Mouse (Mus musculus) lung, embryonic 15.5 days (tissue): ENCODE measurements around the gene Rora. TPM values are rescaled to one million over a fixed set of nuclear protein-coding genes. Genes with fewer than 3 reads are reported as not detected.

ENCODE experiments used
- ATAC-seq: fragments of 200-750 bp; cut with Nextera tagmentation; 2 replicates; pipeline ENCODE4 v1.8.0; 2017; ENCODE audit warnings: moderate number of reproducible peaks, borderline replicate concordance; ENCODE audit not compliant: low FRiP score, low TSS enrichment; ENCODE audit errors: extremely low read depth
- H3K27ac ChIP-seq: fragments of 300-500 bp; sonication (generic); 2 replicates; pipeline ENCODE4 v1.5.1; 2015; ENCODE audit warnings: moderate library complexity, mild to moderate bottlenecking, inconsistent platforms
- H3K27me3 ChIP-seq: fragments of 300-500 bp; sonication (generic); 2 replicates; pipeline ENCODE4 v1.6.1; 2015; ENCODE audit warnings: inconsistent platforms
- H3K36me3 ChIP-seq: fragments of 300-500 bp; sonication (generic); 2 replicates; pipeline ENCODE4 v1.6.1; 2015; ENCODE audit warnings: inconsistent platforms
- H3K4me1 ChIP-seq: fragments of 300-500 bp; sonication (generic); 2 replicates; pipeline ENCODE4 v1.6.1; 2015; ENCODE audit warnings: inconsistent platforms
- H3K4me2 ChIP-seq: fragments of 300-500 bp; sonication (generic); 2 replicates; pipeline ENCODE4 v1.6.1; 2015; ENCODE audit warnings: inconsistent platforms, mild to moderate bottlenecking, moderate library complexity
- H3K4me3 ChIP-seq: fragments of 300-500 bp; sonication (generic); 2 replicates; pipeline ENCODE4 v1.5.1; 2015; ENCODE audit warnings: mild to moderate bottlenecking, inconsistent platforms
- H3K9ac ChIP-seq: fragments of 300-500 bp; sonication (generic); 2 replicates; pipeline ENCODE4 v1.6.1; 2015; ENCODE audit warnings: inconsistent platforms
- H3K9me3 ChIP-seq: fragments of 300-500 bp; sonication (generic); 2 replicates; pipeline ENCODE4 v1.6.1; 2016; ENCODE audit warnings: inconsistent platforms
- WGBS: fragments of 180-500 bp; shearing (Covaris S2); methylation state at CpG from one replicate; pipeline ENCODE4 v1.1.7; 2015; 5-methylcytosine and 5-hydroxymethylcytosine counted together
- polyA plus RNA-seq: library from polyadenylated mRNA; unstranded; fragments of >200 nt; fragmentation: Nextera tagmentation; extraction: Ambion mirVana; gene quantifications from 2 replicates; pipeline ENCODE4 v1.2.1, GENCODE M21; 2015

Gene Rora
- polyA plus RNA-seq, 1 experiment from 2014 or later, result 6.9 TPM

DNA sequence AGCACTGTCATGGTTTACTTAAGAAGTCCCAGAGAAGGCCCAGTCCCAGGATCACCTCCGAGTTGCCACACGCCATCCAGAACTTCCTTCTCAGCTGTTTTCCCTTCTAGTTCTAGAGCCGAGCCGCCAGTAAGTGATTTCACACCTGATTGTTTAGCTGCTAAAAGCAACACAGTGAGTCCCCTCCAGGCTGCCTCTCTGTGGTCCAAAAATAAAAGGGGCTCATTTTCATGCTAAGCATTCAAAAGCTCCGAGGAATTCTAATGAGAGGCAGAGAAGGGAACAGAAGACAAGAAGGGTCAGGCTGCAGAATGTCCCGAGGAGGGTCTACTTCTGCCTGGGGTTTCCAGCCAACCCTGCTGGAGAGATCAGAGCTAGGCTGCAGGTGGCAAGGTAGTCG is 580.9 kb downstream of the Rora start:
- H3K4me2 ChIP-seq, result no peak overlapping the region
- H3K4me3 ChIP-seq, result no peak overlapping the region
- H3K27ac ChIP-seq, result no peak overlapping the region
- no peak for ATAC-seq
- H3K27me3 ChIP-seq, result no peaks in the 10 kb centered on the region
- 34% methylated on average over 7 of the region's 7 CpGs for WGBS
- no peak overlapping the region for H3K9ac ChIP-seq
- 0 out of 2 replicates have a peak, but pooled peaks cover 11% of the 10 kb centered on the region for H3K4me1 ChIP-seq
- H3K36me3 ChIP-seq, result no peaks in the 10 kb centered on the region
- no peaks in the 10 kb centered on the region for H3K9me3 ChIP-seq

DNA sequence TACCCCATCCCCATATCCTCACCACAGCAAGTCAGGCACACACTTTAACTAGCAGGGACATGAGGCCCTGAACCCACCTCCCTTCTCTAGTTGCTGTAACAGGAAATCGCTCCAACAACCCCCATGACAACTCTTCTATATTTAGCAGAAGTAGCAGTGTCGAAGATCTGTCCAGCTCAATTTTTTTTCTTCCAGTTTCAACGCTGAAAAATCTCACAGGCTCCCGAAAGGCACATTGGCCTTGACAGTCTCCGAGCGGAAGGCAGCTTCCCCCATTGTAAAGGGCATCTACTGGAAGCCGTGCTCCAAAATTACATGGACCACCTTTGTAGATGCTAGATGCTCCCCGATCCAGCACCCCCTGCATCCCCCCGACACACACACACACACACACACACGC is 583.7 kb downstream of the Rora start:
- H3K27ac ChIP-seq, result no peak overlapping the region
- 44% methylated on average over 10 of the region's 10 CpGs for WGBS

DNA sequence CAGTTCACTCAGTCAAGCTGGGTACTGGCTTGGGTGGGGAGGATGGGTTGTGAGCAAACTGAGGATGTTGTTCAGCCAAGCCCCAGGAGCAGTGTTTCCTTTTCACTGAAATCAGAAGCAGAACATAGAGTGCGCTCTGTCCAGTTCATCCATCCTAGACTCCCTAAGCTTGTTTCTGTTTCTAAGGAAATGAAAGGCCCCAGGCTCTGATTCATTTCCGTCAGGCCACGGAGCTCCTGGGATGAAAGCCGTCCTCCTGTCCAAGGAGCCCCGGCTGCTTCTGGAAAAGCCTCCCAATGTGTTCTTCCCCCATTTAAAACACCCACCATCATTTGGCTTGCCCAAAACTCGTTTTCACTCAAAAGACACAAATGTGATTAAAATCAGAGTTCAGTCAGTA is 589.0 kb downstream of the Rora start:
- 54% methylated on average over 6 of the region's 6 CpGs for WGBS
- Histone ChIP-seq H3K27me3 (no peaks in the 10 kb centered on the region), H3K9ac (no peak overlapping the region), H3K27ac (no peak overlapping the region), H3K9me3 (no peaks in the 10 kb centered on the region), H3K4me1 (0 out of 2 replicates have a peak, but pooled peaks cover 3% of the 10 kb centered on the region), H3K4me3 (no peak overlapping the region), H3K36me3 (no peaks in the 10 kb centered on the region), H3K4me2 (no peak overlapping the region)
- no peak for ATAC-seq

More for the DNA sequence above, 583.7 kb downstream of the Rora start:
- ATAC-seq, result no peak
- Histone ChIP-seq H3K36me3 (no peaks in the 10 kb centered on the region), H3K4me3 (no peak overlapping the region), H3K9ac (no peak overlapping the region), H3K4me1 (0 out of 2 replicates have a peak, but pooled peaks cover 11% of the 10 kb centered on the region), H3K4me2 (no peak overlapping the region), H3K27me3 (no peaks in the 10 kb centered on the region), H3K9me3 (no peaks in the 10 kb centered on the region)

DNA sequence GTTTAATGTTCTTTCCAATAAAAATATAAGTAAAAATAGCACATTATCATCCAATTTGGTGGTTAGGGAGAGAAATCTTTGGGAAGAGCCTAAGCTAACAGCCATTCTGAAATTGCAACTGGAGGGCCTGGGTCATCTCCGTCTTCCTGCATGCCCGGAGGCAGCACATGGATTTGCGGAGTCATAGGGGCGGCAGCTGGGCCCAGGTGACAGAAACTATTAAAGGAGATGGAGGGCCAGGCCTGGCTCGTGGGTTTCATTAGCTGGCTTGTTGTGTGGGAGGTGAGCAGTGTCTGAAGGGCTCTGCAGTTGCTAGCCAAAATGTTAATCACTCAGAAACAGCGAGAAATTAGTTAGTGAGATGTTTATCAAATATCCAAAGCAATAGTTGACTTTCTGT is 590.0 kb downstream of the Rora start:
- H3K4me2 ChIP-seq, result no peak overlapping the region
- no peak for ATAC-seq
- H3K4me1 ChIP-seq, result no peaks in the 10 kb centered on the region
- no peak overlapping the region for H3K9ac ChIP-seq
- H3K9me3 ChIP-seq, result no peaks in the 10 kb centered on the region
- no peak overlapping the region for H3K4me3 ChIP-seq
- no peaks in the 10 kb centered on the region for H3K27me3 ChIP-seq
- H3K27ac ChIP-seq, result no peak overlapping the region
- 38% methylated on average over 6 of the region's 6 CpGs for WGBS
- H3K36me3 ChIP-seq, result no peaks in the 10 kb centered on the region

DNA sequence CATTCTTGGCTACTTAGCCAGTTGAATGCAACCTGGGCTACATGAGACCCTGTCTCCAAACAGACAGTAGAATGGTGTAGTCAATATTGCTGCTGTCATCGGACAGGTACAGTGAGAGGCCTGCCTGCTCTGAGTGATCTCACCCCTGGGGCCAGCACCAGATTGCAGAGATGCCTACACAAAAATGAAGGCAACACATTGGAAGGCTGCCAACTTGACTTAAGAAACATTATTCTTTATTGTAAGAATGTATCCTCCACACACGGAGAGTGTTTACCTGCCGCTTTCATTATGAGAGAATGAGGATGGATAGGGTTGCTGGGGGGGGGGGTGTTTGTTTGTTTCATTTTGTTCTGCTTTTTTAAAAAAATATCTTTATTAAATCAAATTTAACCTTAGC is 592.6 kb downstream of the Rora start:
- H3K4me1 ChIP-seq, result no peaks in the 10 kb centered on the region
- no peak overlapping the region for H3K4me2 ChIP-seq
- no peaks in the 10 kb centered on the region for H3K36me3 ChIP-seq
- ATAC-seq, result no peak
- H3K27ac ChIP-seq, result no peak overlapping the region
- H3K27me3 ChIP-seq, result no peaks in the 10 kb centered on the region
- H3K9me3 ChIP-seq, result no peaks in the 10 kb centered on the region
- no peak overlapping the region for H3K9ac ChIP-seq
- H3K4me3 ChIP-seq, result no peak overlapping the region
- 44% methylated on average over 3 of the region's 3 CpGs for WGBS

DNA sequence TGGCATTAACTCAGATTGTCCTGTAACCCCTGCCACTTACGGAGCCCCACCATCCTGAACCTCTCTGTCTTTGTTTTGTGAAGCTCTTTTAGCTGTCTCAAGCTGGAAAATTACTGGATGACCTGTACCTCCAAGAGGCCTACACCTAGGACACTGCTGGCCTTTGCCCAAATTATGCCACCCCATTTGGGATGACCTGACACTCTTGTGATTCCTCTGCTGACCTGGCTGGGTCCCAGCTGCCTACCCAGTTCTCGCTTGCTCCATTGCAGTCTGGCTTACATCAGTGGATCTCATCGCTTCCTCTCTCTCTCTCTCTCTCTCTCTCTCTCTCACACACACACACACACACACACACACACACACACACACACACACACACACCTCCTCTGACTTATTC is 596.0 kb downstream of the Rora start:
- Histone ChIP-seq H3K4me3 (no peak overlapping the region), H3K4me1 (no peaks in the 10 kb centered on the region), H3K9me3 (no peaks in the 10 kb centered on the region), H3K36me3 (no peaks in the 10 kb centered on the region), H3K4me2 (no peak overlapping the region), H3K27ac (no peak overlapping the region), H3K9ac (no peak overlapping the region), H3K27me3 (no peaks in the 10 kb centered on the region)
- no peak for ATAC-seq
- 82% methylated on average over 3 of the region's 3 CpGs for WGBS

DNA sequence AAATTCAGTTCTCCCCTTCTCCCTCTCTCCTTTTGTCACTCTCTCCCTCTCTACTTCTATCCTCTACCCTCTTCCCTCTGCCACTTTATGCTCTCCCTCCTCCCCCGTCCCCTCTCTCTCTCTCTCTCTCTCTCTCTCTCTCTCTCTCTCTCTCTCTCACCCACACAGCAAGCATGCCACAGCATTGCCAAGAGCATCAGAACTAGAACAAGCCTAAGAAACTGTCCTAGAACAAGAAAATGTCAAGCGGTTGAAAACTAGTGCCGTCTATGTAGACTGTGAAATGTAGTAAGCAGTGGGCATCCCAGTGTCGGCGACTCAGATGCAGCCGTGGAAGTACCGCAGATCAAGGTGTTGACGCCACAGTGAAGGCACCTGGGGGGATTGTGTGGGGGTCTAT is 596.7 kb downstream of the Rora start:
- H3K4me3 ChIP-seq, result no peak overlapping the region
- H3K4me2 ChIP-seq, result no peak overlapping the region
- H3K9ac ChIP-seq, result no peak overlapping the region
- no peak for ATAC-seq
- no peaks in the 10 kb centered on the region for H3K27me3 ChIP-seq
- no peak overlapping the region for H3K27ac ChIP-seq
- no peaks in the 10 kb centered on the region for H3K9me3 ChIP-seq
- no peaks in the 10 kb centered on the region for H3K36me3 ChIP-seq
- 87% methylated on average over 7 of the region's 8 CpGs for WGBS
- no peaks in the 10 kb centered on the region for H3K4me1 ChIP-seq

DNA sequence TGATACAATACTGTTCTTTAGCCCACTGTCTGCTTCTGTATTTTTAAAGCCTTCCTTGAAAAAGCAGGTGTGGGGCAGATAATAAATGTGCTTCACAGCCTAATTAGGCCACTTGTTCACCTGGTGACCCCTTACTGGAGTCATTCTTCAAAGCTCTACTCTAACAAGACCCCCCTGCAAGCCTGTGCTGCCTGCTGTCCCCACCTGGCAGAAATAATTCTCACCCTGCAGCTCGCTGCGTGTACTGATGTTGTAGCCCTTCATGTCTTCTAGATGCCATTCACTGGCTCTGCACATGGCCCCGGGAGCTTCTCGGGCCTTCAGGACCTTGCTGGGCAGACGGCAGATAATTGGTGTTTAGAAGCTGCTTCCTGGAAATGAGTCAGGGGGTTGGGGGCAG is 604.9 kb downstream of the Rora start:
- 60% methylated on average over 5 of the region's 5 CpGs for WGBS

DNA sequence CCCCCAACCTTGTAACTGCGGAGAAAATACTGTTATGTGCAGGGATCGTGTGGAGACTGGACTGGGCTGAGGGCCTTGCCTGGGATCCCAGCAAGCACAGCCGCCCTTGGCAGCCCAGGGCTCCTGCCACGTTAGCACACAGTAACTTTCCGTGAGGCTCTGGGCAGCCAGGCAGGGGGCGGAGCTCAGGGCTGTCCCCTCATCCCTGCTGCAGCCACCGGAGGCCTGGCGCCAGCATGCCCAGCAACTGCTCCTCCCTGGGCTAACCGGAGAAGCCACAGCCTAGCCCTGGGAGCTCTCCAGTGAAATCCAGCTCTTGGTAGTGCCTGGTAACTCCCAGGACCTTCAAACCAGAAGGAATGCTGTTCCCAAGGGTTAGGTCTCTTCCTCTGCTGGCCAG is 605.8 kb downstream of the Rora start:
- H3K9ac ChIP-seq, result no peak overlapping the region
- WGBS, result 11% methylated on average over 9 of the region's 9 CpGs
- no peak overlapping the region for H3K27ac ChIP-seq
- H3K27me3 ChIP-seq, result no peaks in the 10 kb centered on the region
- no peaks in the 10 kb centered on the region for H3K9me3 ChIP-seq
- peaks cover 9% of the 10 kb centered on the region for H3K4me1 ChIP-seq
- no peaks in the 10 kb centered on the region for H3K36me3 ChIP-seq
- H3K4me3 ChIP-seq, result no peak overlapping the region
- H3K4me2 ChIP-seq, result 0 out of 2 replicates have a peak overlapping the region, but pooled peaks have one; percentile 3
- ATAC-seq, result peak; percentile 83

More for the DNA sequence above, 604.9 kb downstream of the Rora start:
- Histone ChIP-seq H3K9ac (no peak overlapping the region), H3K36me3 (no peaks in the 10 kb centered on the region), H3K9me3 (no peaks in the 10 kb centered on the region), H3K4me3 (no peak overlapping the region), H3K4me2 (no peak overlapping the region), H3K27ac (no peak overlapping the region), H3K27me3 (no peaks in the 10 kb centered on the region), H3K4me1 (peaks cover 9% of the 10 kb centered on the region)
- no peak for ATAC-seq

DNA sequence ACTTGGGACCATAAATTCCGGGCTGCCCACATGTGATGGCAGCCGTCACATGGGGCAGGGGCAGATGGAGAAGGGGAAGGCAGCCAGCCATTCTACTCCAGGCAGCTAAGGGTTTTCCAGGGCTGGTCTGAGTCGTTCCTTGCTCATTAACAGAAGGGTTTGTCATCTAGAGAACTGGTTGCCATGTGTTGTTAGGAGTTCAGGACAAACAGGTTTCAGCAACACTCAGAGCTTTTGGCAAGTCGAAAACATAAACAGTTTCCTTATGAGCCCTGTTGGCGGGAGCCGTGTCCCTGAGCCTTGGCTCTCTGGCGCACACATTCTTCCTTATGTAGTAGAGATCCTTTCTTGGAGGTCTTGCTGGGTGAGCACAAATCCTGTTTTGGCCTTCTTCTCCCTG is 611.6 kb downstream of the Rora start:
- Histone ChIP-seq H3K4me1 (peaks cover 9% of the 10 kb centered on the region; the same call in 1 of the 2 replicates), H3K9me3 (no peaks in the 10 kb centered on the region), H3K4me3 (no peak overlapping the region), H3K9ac (no peak overlapping the region), H3K27me3 (no peaks in the 10 kb centered on the region), H3K4me2 (no peak overlapping the region), H3K27ac (no peak overlapping the region), H3K36me3 (no peaks in the 10 kb centered on the region)
- ATAC-seq, result no peak
- whole genome bisulfite sequencing, result 47% methylated on average over 7 of the region's 7 CpGs

DNA sequence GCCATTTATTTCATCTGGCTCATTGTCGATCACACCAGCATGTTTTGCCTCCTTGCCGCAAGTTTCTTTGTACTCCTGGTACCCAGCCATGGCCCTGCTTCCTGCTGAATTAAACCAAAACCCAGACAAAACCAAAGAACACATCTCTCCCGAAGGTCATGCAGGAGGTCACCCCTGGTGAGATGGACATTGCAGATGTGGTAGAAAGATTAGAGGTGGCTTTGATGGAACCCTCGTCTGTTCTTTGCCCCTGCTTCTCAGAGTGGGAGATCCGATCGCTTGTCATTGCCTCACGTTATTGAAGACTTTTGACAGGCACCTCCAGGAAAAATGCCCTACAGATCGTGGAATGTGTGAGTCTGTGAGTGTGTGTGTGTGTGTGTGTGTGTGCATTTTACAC is 616.8 kb downstream of the Rora start:
- Histone ChIP-seq H3K4me1 (peaks cover 3% of the 10 kb centered on the region; the same call in 1 of the 2 replicates), H3K27me3 (no peaks in the 10 kb centered on the region), H3K36me3 (no peaks in the 10 kb centered on the region), H3K27ac (no peak overlapping the region), H3K4me3 (no peak overlapping the region), H3K9ac (no peak overlapping the region), H3K9me3 (no peaks in the 10 kb centered on the region), H3K4me2 (no peak overlapping the region)
- ATAC-seq, result no peak
- WGBS, result 60% methylated on average over 8 of the region's 8 CpGs

DNA sequence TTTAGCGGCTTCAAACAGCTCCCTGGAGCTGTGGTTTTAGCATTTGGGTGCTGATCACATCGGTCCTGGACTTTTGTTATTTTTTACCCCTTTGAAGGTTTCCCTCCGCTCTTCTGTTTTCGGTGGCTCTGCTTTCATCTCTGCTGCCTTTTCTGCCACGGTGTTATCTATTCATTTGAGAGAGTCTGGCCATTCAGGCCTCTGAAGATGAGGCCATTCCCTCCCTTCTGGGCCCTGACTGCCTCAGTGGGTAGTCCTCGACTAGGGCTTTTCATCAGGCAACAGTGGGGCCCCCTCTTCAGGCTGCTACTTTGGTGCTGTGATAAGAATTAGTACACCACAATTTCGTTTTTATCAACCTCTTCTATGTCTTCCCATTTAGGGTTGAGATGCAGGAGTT is 617.3 kb downstream of the Rora start:
- no peak for ATAC-seq
- Histone ChIP-seq H3K27me3 (no peaks in the 10 kb centered on the region), H3K27ac (no peak overlapping the region), H3K9me3 (no peaks in the 10 kb centered on the region), H3K9ac (no peak overlapping the region), H3K4me3 (no peak overlapping the region), H3K36me3 (no peaks in the 10 kb centered on the region), H3K4me1 (no peaks in the 10 kb centered on the region), H3K4me2 (no peak overlapping the region)
- WGBS, result 36% methylated on average over 7 of the region's 7 CpGs

DNA sequence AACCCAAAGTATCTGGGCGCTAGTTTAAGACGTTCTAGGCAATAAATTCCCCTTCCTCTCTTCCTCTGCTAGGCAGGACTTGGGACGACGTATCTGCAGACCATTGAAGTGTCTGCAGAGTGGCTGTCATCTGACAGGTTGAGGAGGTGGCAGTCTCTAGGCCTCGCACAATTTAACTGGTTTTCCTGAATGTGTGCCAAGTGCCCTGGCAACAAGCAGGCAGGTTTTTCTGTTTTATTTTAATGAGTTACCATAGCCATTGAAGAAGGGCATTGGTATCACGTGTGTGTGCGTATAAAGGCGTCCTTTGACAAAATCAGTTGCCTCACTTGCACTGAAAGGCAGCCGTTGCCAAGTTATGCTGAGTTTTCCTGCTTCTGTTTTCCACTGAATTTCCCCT is 619.3 kb downstream of the Rora start:
- Histone ChIP-seq H3K4me1 (no peaks in the 10 kb centered on the region), H3K9me3 (no peaks in the 10 kb centered on the region), H3K4me2 (no peak overlapping the region), H3K27ac (no peak overlapping the region), H3K4me3 (no peak overlapping the region), H3K27me3 (no peaks in the 10 kb centered on the region), H3K9ac (no peak overlapping the region), H3K36me3 (no peaks in the 10 kb centered on the region)
- 37% methylated on average over 9 of the region's 9 CpGs for WGBS
- ATAC-seq, result no peak
